Mouse (Mus musculus) MEL (cell line): ENCODE data around the gene Hoxd10. TPM values are rescaled to one million over a fixed set of nuclear protein-coding genes. Genes with fewer than 3 reads are reported as not detected.

Source experiments
- DNase-seq: peaks from one replicate; pipeline ENCODE4 v3.0.0; 2011; ENCODE audit warnings: low read depth, low spot score
- H3K27ac ChIP-seq: 2 replicates; pipeline ENCODE4 v1.5.1; 2012; ENCODE audit warnings: low read depth, mild to moderate bottlenecking, control low read depth, low read length, moderate library complexity; ENCODE audit not compliant: control insufficient read depth
- H3K27me3 ChIP-seq, 2 experiments: fragments of 150-350 bp in 1 of 2; sonication (generic) in 1 of 2; 2 replicates each; pipeline ENCODE4 v1.6.1; 2012; ENCODE audit warnings: low read length in 2 of 2, mild to moderate bottlenecking in 2 of 2, improper control_type of control experiment in 1 of 2, moderate library complexity in 1 of 2; ENCODE audit not compliant: insufficient read depth in 2 of 2, control insufficient read depth in 1 of 2
- H3K36me3 ChIP-seq, 2 experiments: 2 replicates each; pipeline ENCODE4 v1.6.1; 2012 to 2014; ENCODE audit warnings: low read length in 2 of 2, improper control_type of control experiment in 1 of 2, inconsistent platforms in 1 of 2, mild to moderate bottlenecking in 1 of 2; ENCODE audit not compliant: insufficient read depth in 2 of 2, control insufficient read depth in 1 of 2
- H3K4me1 ChIP-seq, 2 experiments: fragments of 150-350 bp in 1 of 2; sonication (generic) in 1 of 2; 2 replicates each; pipeline ENCODE4 v1.6.1; 2012; ENCODE audit warnings: low read length in 2 of 2, improper control_type of control experiment in 1 of 2, mild to moderate bottlenecking in 1 of 2; ENCODE audit not compliant: insufficient read depth in 2 of 2, control insufficient read depth in 1 of 2
- H3K4me3 ChIP-seq, 2 experiments: fragments of 150-350 bp in 1 of 2; sonication (generic) in 1 of 2; 2 replicates each; pipeline ENCODE4 v1.5.1; 2012; ENCODE audit warnings: low read depth in 2 of 2, low read length in 2 of 2, mild to moderate bottlenecking in 2 of 2, moderate library complexity in 2 of 2, control low read depth in 1 of 2, improper control_type of control experiment in 1 of 2; ENCODE audit not compliant: control insufficient read depth in 1 of 2, insufficient read depth in 1 of 2
- H3K79me2 ChIP-seq: 2 replicates; pipeline ENCODE4 v1.6.1; 2012; ENCODE audit warnings: mild to moderate bottlenecking, low read length, moderate library complexity; ENCODE audit not compliant: control insufficient read depth, poor library complexity, insufficient read depth
- H3K9ac ChIP-seq: 2 replicates; pipeline ENCODE4 v1.6.1; 2012; ENCODE audit warnings: low read depth, mild to moderate bottlenecking, control low read depth, low read length, moderate library complexity; ENCODE audit not compliant: control insufficient read depth, poor library complexity, severe bottlenecking
- H3K9me3 ChIP-seq: fragments of 150-350 bp; sonication (generic); replicated peaks from 2 replicates; pipeline ENCODE4 v1.6.1; 2012; ENCODE audit warnings: mild to moderate bottlenecking, low read length, improper control_type of control experiment, moderate library complexity; ENCODE audit not compliant: insufficient read depth
- CHD2 ChIP-seq: IDR thresholded peaks from 2 replicates; pipeline ENCODE4 v1.6.1; 2011; ENCODE audit warnings: low read length, improper control_type of control experiment
- CTCF ChIP-seq, 3 experiments: IDR thresholded peaks in 2 of 3; conservative IDR thresholded peaks in 1 of 3; 2 replicates each; pipeline ENCODE4 v1.5.1; 2011 to 2012; ENCODE audit warnings: low read length in 3 of 3, low read depth in 2 of 3, mild to moderate bottlenecking in 2 of 3, improper control_type of control experiment in 1 of 3, inconsistent platforms in 1 of 3, mixed read lengths in 1 of 3, moderate library complexity in 1 of 3; ENCODE audit not compliant: control insufficient read depth in 1 of 3, insufficient read depth in 1 of 3, poor library complexity in 1 of 3, severe bottlenecking in 1 of 3
- E2F4 ChIP-seq: IDR thresholded peaks from 2 replicates; pipeline ENCODE4 v1.6.1; 2011; ENCODE audit warnings: low read depth, low read length, improper control_type of control experiment, borderline replicate concordance
- ELF1 ChIP-seq: IDR thresholded peaks from 2 replicates; pipeline ENCODE4 v1.6.1; 2014; ENCODE audit warnings: low read depth, mild to moderate bottlenecking, inconsistent platforms, low read length, improper control_type of control experiment, moderate library complexity
- ETS1 ChIP-seq: IDR thresholded peaks from 2 replicates; pipeline ENCODE4 v1.6.1; 2012; ENCODE audit warnings: low read depth, mild to moderate bottlenecking, inconsistent platforms, low read length, improper control_type of control experiment, moderate library complexity
- GABPA ChIP-seq: IDR thresholded peaks from 2 replicates; pipeline ENCODE4 v1.6.1; 2012; ENCODE audit warnings: low read depth, mild to moderate bottlenecking, inconsistent platforms, low read length, improper control_type of control experiment, moderate library complexity
- GATA1 ChIP-seq: IDR thresholded peaks from 2 replicates; pipeline ENCODE4 v1.6.1; 2011; ENCODE audit warnings: low read depth, low read length, improper control_type of control experiment
- HCFC1 ChIP-seq: IDR thresholded peaks from 2 replicates; pipeline ENCODE4 v1.6.1; 2012; ENCODE audit warnings: low read depth, mild to moderate bottlenecking, inconsistent platforms, low read length, improper control_type of control experiment, moderate library complexity
- JUND ChIP-seq: IDR thresholded peaks from 2 replicates; pipeline ENCODE4 v1.6.1; 2011; ENCODE audit warnings: low read depth, mild to moderate bottlenecking, improper control_type of control experiment, low read length
- KAT2A ChIP-seq: conservative IDR thresholded peaks from 2 replicates; pipeline ENCODE4 v1.6.1; 2012; ENCODE audit warnings: low read depth, low read length, improper control_type of control experiment, inconsistent platforms
- MAFK ChIP-seq: IDR thresholded peaks from 2 replicates; pipeline ENCODE4 v1.6.1; 2011; ENCODE audit warnings: low read depth, mild to moderate bottlenecking, low read length, improper control_type of control experiment, borderline replicate concordance
- MAZ ChIP-seq: IDR thresholded peaks from 2 replicates; pipeline ENCODE4 v1.6.1; 2012; ENCODE audit warnings: low read depth, mild to moderate bottlenecking, inconsistent platforms, low read length, improper control_type of control experiment
- MXI1 ChIP-seq: IDR thresholded peaks from 2 replicates; pipeline ENCODE4 v1.6.1; 2011; ENCODE audit warnings: mild to moderate bottlenecking, low read depth, low read length, improper control_type of control experiment
- MYB ChIP-seq: IDR thresholded peaks from 2 replicates; pipeline ENCODE4 v1.6.1; 2011; ENCODE audit warnings: mild to moderate bottlenecking, low read depth, low read length, improper control_type of control experiment
- MYC ChIP-seq: IDR thresholded peaks from 2 replicates; pipeline ENCODE4 v1.6.1; 2011; ENCODE audit warnings: low read depth, mild to moderate bottlenecking, low read length, improper control_type of control experiment, moderate library complexity
- NELFE ChIP-seq: IDR thresholded peaks from 2 replicates; pipeline ENCODE4 v1.6.1; 2011; ENCODE audit warnings: low read depth, low read length, improper control_type of control experiment
- NRF1 ChIP-seq: IDR thresholded peaks from 2 replicates; pipeline ENCODE4 v1.6.1; 2014; ENCODE audit warnings: low read depth, mild to moderate bottlenecking, inconsistent platforms, low read length, improper control_type of control experiment, moderate library complexity; ENCODE audit not compliant: poor library complexity, insufficient read depth, severe bottlenecking
- POLR2A ChIP-seq, 2 experiments: IDR thresholded peaks; 2 replicates each; pipeline ENCODE4 v1.6.1; 2011 to 2012; ENCODE audit warnings: low read length in 2 of 2, mild to moderate bottlenecking in 2 of 2, control low read depth in 1 of 2, improper control_type of control experiment in 1 of 2, low read depth in 1 of 2, moderate library complexity in 1 of 2; ENCODE audit not compliant: control insufficient read depth in 1 of 2, insufficient read depth in 1 of 2, poor library complexity in 1 of 2
- POLR2AphosphoS2 ChIP-seq: IDR thresholded peaks from 2 replicates; pipeline ENCODE4 v1.6.1; 2011; ENCODE audit warnings: low read length, improper control_type of control experiment
- POLR2AphosphoS5 ChIP-seq: IDR thresholded peaks from 2 replicates; pipeline ENCODE4 v1.6.1; 2012; ENCODE audit warnings: low read depth, borderline replicate concordance, mild to moderate bottlenecking, inconsistent platforms, low read length, moderate library complexity, mixed read lengths
- RAD21 ChIP-seq: IDR thresholded peaks from 2 replicates; pipeline ENCODE4 v1.6.1; 2011; ENCODE audit warnings: mild to moderate bottlenecking, low read depth, low read length, improper control_type of control experiment
- RCOR1 ChIP-seq: IDR thresholded peaks from 2 replicates; pipeline ENCODE4 v1.6.1; 2012; ENCODE audit warnings: low read depth, mild to moderate bottlenecking, inconsistent platforms, low read length, improper control_type of control experiment
- SIN3A ChIP-seq: IDR thresholded peaks from 2 replicates; pipeline ENCODE4 v1.6.1; 2012; ENCODE audit warnings: low read length, improper control_type of control experiment, inconsistent platforms
- SMC3 ChIP-seq: IDR thresholded peaks from 2 replicates; pipeline ENCODE4 v1.6.1; 2011; ENCODE audit warnings: low read depth, low read length, improper control_type of control experiment
- TAL1 ChIP-seq: IDR thresholded peaks from 2 replicates; pipeline ENCODE4 v1.6.1; 2012; ENCODE audit warnings: mild to moderate bottlenecking, inconsistent platforms, low read length, moderate library complexity, mixed read lengths
- UBTF ChIP-seq: IDR thresholded peaks from 2 replicates; pipeline ENCODE4 v1.6.1; 2012; ENCODE audit warnings: low read depth, mild to moderate bottlenecking, inconsistent platforms, low read length, improper control_type of control experiment, moderate library complexity, borderline replicate concordance; ENCODE audit not compliant: insufficient read depth
- USF1 ChIP-seq: IDR thresholded peaks from 2 replicates; pipeline ENCODE4 v1.6.1; 2014; ENCODE audit warnings: low read depth, mild to moderate bottlenecking, inconsistent platforms, low read length, improper control_type of control experiment, moderate library complexity
- USF2 ChIP-seq, 2 experiments: IDR thresholded peaks; 2 replicates each; pipeline ENCODE4 v1.6.1; 2011 to 2012; ENCODE audit warnings: improper control_type of control experiment in 2 of 2, low read length in 2 of 2, borderline replicate concordance in 1 of 2, inconsistent platforms in 1 of 2, low read depth in 1 of 2, mild to moderate bottlenecking in 1 of 2; ENCODE audit not compliant: insufficient read depth in 1 of 2
- ZC3H11A ChIP-seq: IDR thresholded peaks from 2 replicates; pipeline ENCODE4 v1.6.1; 2012; ENCODE audit warnings: low read depth, mild to moderate bottlenecking, inconsistent platforms, low read length, improper control_type of control experiment
- ZMIZ1 ChIP-seq: IDR thresholded peaks from 2 replicates; pipeline ENCODE4 v1.6.1; 2012; ENCODE audit warnings: low read depth, mild to moderate bottlenecking, inconsistent platforms, low read length, improper control_type of control experiment, moderate library complexity
- polyA plus RNA-seq, 2 experiments: library from polyadenylated mRNA; stranded (reverse) in 1 of 2; unstranded in 1 of 2; fragments of >175 nt in 1 of 2; fragments of >200 nt in 1 of 2; gene quantifications; 2 replicates each; pipeline versions ENCODE4 v1.2.1 to v1.2.4; 2012; ENCODE audit warnings: low replicate concordance in 2 of 2, low read depth in 1 of 2; ENCODE audit not compliant: insufficient read length in 2 of 2, insufficient read depth in 1 of 2, missing spikeins in 1 of 2
- total RNA-seq: library from RNA; depleted of rRNA; stranded (reverse); fragments of 300-350 nt; gene quantifications from 2 replicates; pipeline ENCODE4 v1.2.3, GENCODE M21; 2012

Gene Hoxd10
- total and polyA plus RNA-seq, 3 experiments: not detected

- Histone ChIP-seq H3K79me2 (no peaks in the 10 kb centered on the region), H3K9me3 (no peaks in the 10 kb centered on the region), H3K4me1 (no peaks in the 10 kb centered on the region), H3K4me3 (no peak overlapping the region), H3K9ac (no peak overlapping the region), H3K36me3 (no peaks in the 10 kb centered on the region), H3K27ac (no peak overlapping the region), H3K27me3 (peaks cover 0 to 2% of the 10 kb centered on the region in 2 experiments; a peak in 3 of 4 replicates)
- DNase-seq: no peak
- TF ChIP-seq TAL1 (no peak), SMC3 (no peak), SIN3A (no peak), MYC (no peak), CHD2 (no peak), RCOR1 (no peak), GABPA (no peak), E2F4 (no peak), GATA1 (no peak), MAFK (no peak), MAZ (no peak), KAT2A (no peak), MXI1 (no peak)
Measured at GRCm38 (mm10) chr2:74685059-74685603, 6.6 kb upstream of the Hoxd10 start.

GRCm38 (mm10) chr2:74686301-74686987, 5.3 kb upstream of the Hoxd10 start:
- Histone ChIP-seq H3K79me2 (no peaks in the 10 kb centered on the region), H3K4me3 (no peak overlapping the region), H3K9ac (no peak overlapping the region), H3K27ac (no peak overlapping the region), H3K36me3 (no peaks in the 10 kb centered on the region), H3K9me3 (no peaks in the 10 kb centered on the region), H3K4me1 (no peaks in the 10 kb centered on the region), H3K27me3 (peaks cover 0 to 2% of the 10 kb centered on the region in 2 experiments; a peak in 3 of 4 replicates)
- peak; percentile 37 for DNase-seq
- TF ChIP-seq MAZ (no peak), POLR2A (IDR thresholded peaks at IDR 0.05; ENCODE audit: control insufficient read depth in 1 of 2, insufficient read depth in 1 of 2, low read depth in 1 of 2, low read length in 2 of 2, poor library complexity in 1 of 2) (no peak), ZC3H11A (peak; percentile 16; the same call in 1 of the 2 replicates), POLR2AphosphoS5 (no peak), MXI1 (no peak), UBTF (no peak), ETS1 (no peak), KAT2A (no peak), NELFE (no peak), RAD21 (peak; percentile 19), ELF1 (no peak), SMC3 (peak; percentile 45), JUND (no peak), CTCF (IDR thresholded peaks at IDR 0.05 in 2 of 3, conservative IDR thresholded peaks at IDR 0.05 in 1 of 3; ENCODE audit: control insufficient read depth in 1 of 3, insufficient read depth in 1 of 3, low read depth in 2 of 3, low read length in 3 of 3, poor library complexity in 1 of 3, severe bottlenecking in 1 of 3) (peak in 2 of 3 experiments; percentile 45 to 58; a peak in 5 of 6 replicates), MYC (no peak), HCFC1 (no peak), POLR2AphosphoS2 (no peak), USF1 (no peak), E2F4 (no peak), USF2 (IDR thresholded peaks at IDR 0.05; ENCODE audit: borderline replicate concordance in 1 of 2, insufficient read depth in 1 of 2, low read depth in 1 of 2, low read length in 2 of 2) (no peak), MYB (no peak), NRF1 (no peak), GATA1 (no peak), ZMIZ1 (no peak)
